In the genomic region with DNA sequence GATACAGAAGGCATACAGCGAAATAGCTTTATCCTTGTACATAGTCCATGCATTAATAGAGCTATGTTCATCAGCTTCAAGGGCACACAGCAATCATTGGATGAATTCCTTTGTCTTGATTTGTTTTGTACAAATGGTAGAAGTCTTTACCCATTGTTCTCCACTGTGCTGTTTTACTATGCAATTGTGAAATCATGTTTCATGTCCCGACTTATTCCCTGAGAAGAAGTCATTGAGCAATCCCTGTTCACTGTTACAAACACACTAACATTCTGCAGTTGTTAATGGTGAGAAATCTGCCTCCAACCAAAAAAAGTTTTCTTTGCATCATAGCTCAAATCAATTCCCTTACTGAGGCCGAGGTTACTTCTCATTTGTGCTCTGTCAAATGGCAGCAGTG, we compare ENCODE assay signal across 13 mouse cellular contexts.
"Had no signal": no experiment of that assay in that cellular context is flagged by ENCODE, and none has a peak within 500 bp of the region (broad histone marks: within the 10 kb centered on the region; RNA-seq: fewer than 3 reads in every experiment).

No protein-coding gene starts in this region.

- H3K4me1 ChIP-seq: kidney, embryonic 15.5 days; limb, embryonic 15.5 days; liver, embryonic 12.5 days; lung, embryonic 15.5 days; midbrain, embryonic 12.5 days had no signal

- ATAC-seq: liver, embryonic 12.5 days; midbrain, embryonic 16.5 days had no signal

- H3K4me2 ChIP-seq: kidney, embryonic 15.5 days; limb, embryonic 15.5 days; liver, embryonic 12.5 days; lung, embryonic 15.5 days; midbrain, embryonic 12.5 days had no signal

- DNase-seq: kidney, adult 2 months; kidney, postnatal 14 days; lung, postnatal 36 days; right cerebral cortex, postnatal 25 days; thymus, postnatal 4 days had no signal

- H3K9me3 ChIP-seq: kidney, embryonic 15.5 days; limb, embryonic 15.5 days; liver, embryonic 12.5 days; lung, embryonic 15.5 days; midbrain, embryonic 12.5 days had no signal

- H3K27me3 ChIP-seq: kidney, embryonic 15.5 days; limb, embryonic 15.5 days; liver, embryonic 12.5 days; lung, embryonic 15.5 days; midbrain, embryonic 12.5 days had no signal

- H3K4me3 ChIP-seq: kidney, embryonic 15.5 days; left cerebral cortex, adult 2 months; limb, embryonic 15.5 days; liver, embryonic 12.5 days; lung, embryonic 15.5 days; midbrain, embryonic 12.5 days had no signal

- H3K36me3 ChIP-seq: kidney, embryonic 15.5 days; limb, embryonic 15.5 days; liver, embryonic 12.5 days; lung, embryonic 15.5 days; midbrain, embryonic 12.5 days had no signal

- H3K9ac ChIP-seq: kidney, embryonic 15.5 days; limb, embryonic 15.5 days; liver, embryonic 12.5 days; lung, embryonic 15.5 days; midbrain, embryonic 12.5 days had no signal

- H3K27ac ChIP-seq: kidney, embryonic 15.5 days; left cerebral cortex, adult 2 months; limb, embryonic 15.5 days; liver, embryonic 12.5 days; lung, embryonic 15.5 days; midbrain, embryonic 12.5 days; stomach, postnatal 0 days had no signal
